Mouse (Mus musculus) forebrain, embryonic 14.5 days (tissue): ENCODE results near the gene Nt5dc3. TPM values are rescaled to one million over a fixed set of nuclear protein-coding genes. Genes with fewer than 3 reads are reported as not detected.

Source experiments
- ATAC-seq: fragments of 200-750 bp; cut with Nextera tagmentation; 2 replicates; pipeline ENCODE4 v1.8.0; 2017; ENCODE audit warnings: mild to moderate bottlenecking, moderate library complexity
- DNase-seq: peaks from one replicate; pipeline ENCODE4 v3.0.0-alpha.2; 2015; ENCODE audit warnings: low spot score
- H3K27ac ChIP-seq: fragments of 300-500 bp; sonication (generic); 2 replicates; pipeline ENCODE4 v1.5.1; 2014; ENCODE audit warnings: low read depth, mild to moderate bottlenecking, control low read depth, low read length, moderate library complexity
- H3K27me3 ChIP-seq: fragments of 300-500 bp; sonication (generic); replicated peaks from 2 replicates; pipeline ENCODE4 v1.6.1; 2014; ENCODE audit warnings: low read length, control low read depth, mixed read lengths; ENCODE audit not compliant: control insufficient read depth, insufficient read depth
- H3K36me3 ChIP-seq: fragments of 300-500 bp; sonication (generic); 2 replicates; pipeline ENCODE4 v1.6.1; 2014; ENCODE audit warnings: low read length, control low read depth; ENCODE audit not compliant: control insufficient read depth, insufficient read depth
- H3K4me1 ChIP-seq: fragments of 300-500 bp; sonication (generic); 2 replicates; pipeline ENCODE4 v1.6.1; 2014; ENCODE audit warnings: antibody characterized with exemption, low read length, control low read depth; ENCODE audit not compliant: control insufficient read depth, insufficient read depth
- H3K4me2 ChIP-seq: fragments of 300-500 bp; sonication (generic); 2 replicates; pipeline ENCODE4 v1.6.1; 2014; ENCODE audit warnings: mild to moderate bottlenecking, control low read depth, low read length
- H3K4me3 ChIP-seq: fragments of 300-500 bp; sonication (generic); 2 replicates; pipeline ENCODE4 v1.5.1; 2014; ENCODE audit warnings: low read depth, low read length, control low read depth
- H3K9ac ChIP-seq: fragments of 300-500 bp; sonication (generic); 2 replicates; pipeline ENCODE4 v1.6.1; 2014; ENCODE audit warnings: mild to moderate bottlenecking, low read length, control low read depth, moderate library complexity
- H3K9me3 ChIP-seq: fragments of 300-500 bp; sonication (generic); replicated peaks from 2 replicates; pipeline ENCODE4 v1.6.1; 2016; ENCODE audit warnings: low read length, control low read depth, mixed read lengths; ENCODE audit not compliant: control insufficient read depth
- WGBS: fragments of 180-500 bp; shearing (Covaris S2); extraction: QIAGEN DNeasy Blood & Tissue Kit; methylation state at CpG from one replicate; pipeline ENCODE4 v1.1.7; 2014; 5-methylcytosine and 5-hydroxymethylcytosine counted together
- polyA plus RNA-seq: library from polyadenylated mRNA; unstranded; fragments of >200 nt; fragmentation: Nextera tagmentation; extraction: Ambion mirVana; gene quantifications from 2 replicates; pipeline ENCODE4 v1.2.1, GENCODE M21; 2014

Nt5dc3 gene
- polyA plus RNA-seq, result 6.7 and 7.6 TPM in 2 replicates

DNA sequence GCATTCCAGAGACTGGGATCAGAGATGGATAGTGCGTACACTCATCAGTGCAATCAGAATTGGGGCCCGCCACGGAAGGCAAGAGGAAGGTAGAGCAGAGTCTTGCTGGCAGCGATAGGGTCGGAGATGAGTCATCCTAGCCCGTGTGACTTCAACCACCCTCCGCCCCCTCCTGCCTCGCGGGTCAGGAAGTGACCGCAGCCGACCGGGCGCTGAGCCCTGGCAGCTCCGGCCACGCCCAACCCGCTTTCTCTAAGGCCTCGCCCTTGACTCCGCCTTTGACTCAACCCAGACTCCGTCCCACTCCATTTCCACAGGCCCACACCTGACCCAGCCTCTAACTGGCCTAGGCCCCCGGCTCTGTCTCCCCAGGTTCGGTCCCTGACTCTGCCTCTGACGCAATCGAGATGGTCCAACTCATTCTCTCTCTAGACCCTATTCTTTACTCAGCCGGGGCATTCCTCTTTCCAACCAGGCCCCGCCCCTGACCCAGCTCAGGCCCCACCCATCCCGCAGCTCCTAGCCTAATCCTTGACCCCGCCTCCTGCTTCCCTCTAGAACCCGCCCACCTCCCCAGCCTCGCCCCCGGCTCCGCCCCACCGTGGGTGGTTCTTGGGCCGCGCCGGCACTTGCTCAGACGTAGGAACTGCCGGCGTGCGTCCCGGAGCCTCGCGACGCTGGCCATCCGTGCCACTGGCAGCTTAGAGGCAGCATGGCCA, at the start of gene Nt5dc3:
Gene Nt5dc3 (plus strand): TSS at position 608 of the 719 bp plus-strand sequence.
- ATAC-seq (peak; percentile 95), DNase-seq (peak; percentile 97)
- H3K4me3 ChIP-seq, result peak within 1 kb of the TSS; percentile 57
- H3K36me3 ChIP-seq, result no peaks in the 10 kb centered on the region
- under 1% methylated on average over 43 of the region's 44 CpGs for WGBS
- peak within 1 kb of the TSS; percentile 66 for H3K9ac ChIP-seq
- no peaks in the 10 kb centered on the region for H3K27me3 ChIP-seq
- no peak within 1 kb of the TSS for H3K27ac ChIP-seq
- peak within 1 kb of the TSS; percentile 95 for H3K4me2 ChIP-seq
- no peaks in the 10 kb centered on the region for H3K9me3 ChIP-seq
- H3K4me1 ChIP-seq, result peaks cover 20% of the 10 kb centered on the region

DNA sequence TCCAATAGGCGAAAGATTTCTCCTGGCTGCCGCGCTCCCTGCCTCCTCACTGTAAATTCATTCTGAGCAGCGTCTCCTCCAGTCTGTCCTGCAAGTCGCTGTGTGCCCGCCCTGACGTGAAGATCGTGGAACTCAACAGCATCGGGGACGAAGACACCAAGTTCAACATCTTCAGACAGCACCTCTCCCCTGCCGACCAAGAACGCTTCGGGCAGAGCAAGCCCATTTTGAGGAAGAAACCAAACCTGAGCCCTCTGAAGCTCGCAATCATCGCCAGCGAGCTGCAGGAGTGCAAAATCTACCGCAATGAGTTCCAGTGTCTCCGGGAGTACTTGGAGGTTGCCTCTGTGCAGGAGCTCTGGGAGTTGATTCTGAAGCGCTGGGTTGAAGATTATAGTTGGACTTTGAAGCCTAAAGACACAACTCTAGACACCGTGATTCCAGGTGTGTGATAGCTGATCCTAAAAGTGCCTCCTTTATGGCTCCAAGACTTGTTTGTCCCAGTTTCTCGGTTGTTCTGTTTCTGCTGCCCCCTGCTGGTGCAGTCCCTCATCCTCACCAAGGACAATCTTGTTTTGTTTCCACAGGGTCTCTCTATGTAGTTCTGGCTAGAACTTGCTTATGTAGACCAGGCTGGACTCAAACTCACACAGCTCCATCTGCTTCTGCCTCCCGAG, 47.8 kb upstream of the Nt5dc3 start:
- WGBS, result 10% methylated on average over 22 of the region's 22 CpGs
- Histone ChIP-seq H3K9me3 (no peaks in the 10 kb centered on the region), H3K27me3 (no peaks in the 10 kb centered on the region), H3K4me3 (peak overlapping the region; percentile 36), H3K27ac (no peak overlapping the region), H3K4me2 (peak overlapping the region; percentile 62), H3K9ac (peak overlapping the region; percentile 64), H3K4me1 (peaks cover 5% of the 10 kb centered on the region; the same call in 1 of the 2 replicates), H3K36me3 (no peaks in the 10 kb centered on the region)
- peak; percentile 89 for DNase-seq
- ATAC-seq, result peak; percentile 66; the same call in 1 of the 2 replicates

DNA sequence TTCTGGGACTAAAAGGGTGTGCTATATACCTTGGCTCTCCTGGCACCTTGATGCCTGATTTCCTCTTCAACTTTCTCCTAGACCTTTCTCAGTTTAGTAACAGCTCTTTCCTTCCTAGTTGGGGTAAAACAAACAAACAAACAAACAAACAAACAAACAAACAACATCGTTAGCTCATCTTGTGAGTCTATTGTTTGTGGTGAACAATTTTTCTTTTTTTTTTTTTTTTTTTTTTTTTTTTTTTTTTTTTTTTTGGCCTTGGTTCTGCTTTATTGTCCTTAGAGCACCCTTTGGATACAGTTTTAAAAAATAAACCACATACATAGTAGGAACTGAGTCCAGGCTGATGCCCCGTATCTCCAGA, 47.3 kb upstream of the Nt5dc3 start:
- Histone ChIP-seq H3K4me3 (no peak overlapping the region), H3K4me2 (no peak overlapping the region), H3K4me1 (peaks cover 5% of the 10 kb centered on the region; the same call in 1 of the 2 replicates), H3K27me3 (no peaks in the 10 kb centered on the region), H3K27ac (no peak overlapping the region), H3K9me3 (no peaks in the 10 kb centered on the region), H3K36me3 (no peaks in the 10 kb centered on the region), H3K9ac (no peak overlapping the region)
- no peak for DNase-seq
- WGBS, result 66% methylated on average over 2 of the region's 2 CpGs
- ATAC-seq, result no peak

DNA sequence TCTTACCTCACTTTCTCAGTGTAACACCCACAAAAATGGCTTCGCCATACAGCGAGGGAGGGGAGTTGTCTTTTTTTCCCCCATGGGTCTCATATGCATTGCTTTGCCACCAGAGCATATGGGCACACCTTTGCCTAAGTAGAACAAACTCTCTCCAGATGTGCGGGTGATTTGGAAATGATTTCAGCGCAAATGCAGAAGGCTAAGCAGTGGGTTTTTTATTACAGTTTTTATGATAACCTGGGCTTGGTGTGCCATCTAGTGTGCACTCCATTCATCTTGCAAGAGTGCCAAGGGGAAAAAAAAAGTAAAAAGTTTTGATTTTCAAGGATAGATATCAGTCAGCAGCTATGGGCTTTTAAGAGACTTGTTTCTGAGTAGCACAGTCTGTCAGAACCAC, 43.8 kb upstream of the Nt5dc3 start:
- 94% methylated on average over 4 of the region's 4 CpGs for WGBS
- no peaks in the 10 kb centered on the region for H3K9me3 ChIP-seq
- H3K9ac ChIP-seq, result no peak overlapping the region
- H3K27me3 ChIP-seq, result no peaks in the 10 kb centered on the region
- no peak overlapping the region for H3K27ac ChIP-seq
- H3K4me2 ChIP-seq, result no peak overlapping the region
- ATAC-seq (no peak), DNase-seq (peak; percentile 10)
- no peak overlapping the region for H3K4me3 ChIP-seq
- no peaks in the 10 kb centered on the region for H3K4me1 ChIP-seq
- no peaks in the 10 kb centered on the region for H3K36me3 ChIP-seq

DNA sequence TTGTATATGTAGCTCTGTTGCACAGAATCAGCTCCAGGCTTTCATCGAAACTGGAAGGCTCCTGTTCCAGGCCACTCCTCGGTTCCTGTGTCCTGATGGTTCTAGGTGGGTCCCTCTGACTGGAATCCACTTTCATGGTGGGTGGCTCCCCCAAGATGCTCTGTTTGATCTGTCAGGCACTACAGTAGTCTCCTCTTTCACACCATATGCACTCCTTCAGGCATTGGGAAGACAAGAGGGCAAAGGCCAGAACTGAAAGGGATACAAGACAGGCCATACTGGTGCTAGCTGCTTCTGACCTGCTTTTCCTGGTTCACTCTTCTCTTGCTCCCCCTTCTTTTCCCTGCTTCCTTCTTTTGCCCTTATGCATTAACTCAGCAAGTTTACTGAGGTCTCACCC, 35.9 kb upstream of the Nt5dc3 start:
- 91% methylated on average over 2 of the region's 2 CpGs for WGBS
- Histone ChIP-seq H3K4me3 (no peak overlapping the region), H3K9ac (no peak overlapping the region), H3K27me3 (no peaks in the 10 kb centered on the region), H3K4me2 (no peak overlapping the region), H3K36me3 (no peaks in the 10 kb centered on the region), H3K4me1 (no peaks in the 10 kb centered on the region), H3K9me3 (no peaks in the 10 kb centered on the region), H3K27ac (no peak overlapping the region)
- ATAC-seq, result no peak
- no peak for DNase-seq

DNA sequence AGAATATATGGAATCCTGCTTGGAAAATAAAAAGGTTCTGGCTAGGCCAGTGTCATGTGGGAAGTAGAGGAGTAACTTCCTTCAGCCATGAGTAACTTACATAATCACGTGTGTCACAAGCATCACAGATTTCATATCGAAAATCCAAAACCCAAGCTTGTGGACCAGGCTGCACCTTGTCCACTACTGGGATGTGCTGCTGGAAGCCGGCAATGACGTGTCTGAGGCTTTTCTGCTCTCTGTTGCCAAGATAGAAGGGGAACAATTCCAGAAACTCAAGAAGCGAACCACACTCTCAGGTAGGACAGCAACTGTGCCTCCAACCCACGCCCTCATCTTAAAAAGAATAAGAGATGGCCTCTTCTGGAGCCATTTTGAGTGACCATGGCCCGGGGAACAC, 34.5 kb upstream of the Nt5dc3 start:
- Histone ChIP-seq H3K27me3 (no peaks in the 10 kb centered on the region), H3K4me3 (no peak overlapping the region)
- 89% methylated on average over 7 of the region's 7 CpGs for WGBS

DNA sequence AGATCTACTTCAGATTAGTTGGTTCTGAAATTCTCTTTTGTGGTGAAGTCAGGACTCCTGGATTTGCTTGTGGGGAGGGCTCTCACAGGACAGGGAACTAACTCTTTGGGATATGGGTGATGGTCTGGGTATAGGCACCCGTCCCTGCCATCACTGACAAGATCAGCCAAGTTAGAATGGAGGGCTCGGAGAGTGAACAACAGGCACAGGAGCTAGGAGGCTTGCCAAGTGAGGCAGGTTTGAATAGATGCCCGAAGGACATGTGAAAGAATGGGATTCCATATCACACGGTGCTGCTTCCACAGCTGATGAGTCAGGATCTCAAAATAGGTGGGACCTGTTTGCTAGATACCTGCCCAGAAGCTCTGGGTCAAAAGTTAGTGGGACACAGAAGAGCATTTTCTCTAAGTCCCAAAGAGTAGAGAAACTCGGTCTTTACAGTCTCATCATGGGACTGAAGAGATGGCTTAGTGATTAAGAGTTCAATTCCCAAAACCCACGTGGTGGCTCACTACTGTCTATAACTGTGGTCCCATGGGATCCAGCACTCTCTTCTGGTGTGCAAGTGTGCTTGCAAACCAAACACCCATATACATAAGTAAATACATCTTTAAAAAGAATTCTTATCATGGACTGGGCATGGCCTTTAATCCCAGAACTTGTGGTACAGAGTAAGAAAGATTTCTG, 22.8 kb upstream of the Nt5dc3 start:
- 71% methylated on average over 6 of the region's 6 CpGs for WGBS
- Histone ChIP-seq H3K9ac (no peak overlapping the region), H3K4me2 (no peak overlapping the region), H3K27ac (no peak overlapping the region), H3K36me3 (no peaks in the 10 kb centered on the region), H3K4me3 (no peak overlapping the region), H3K27me3 (no peaks in the 10 kb centered on the region), H3K4me1 (no peaks in the 10 kb centered on the region), H3K9me3 (no peaks in the 10 kb centered on the region)
- ATAC-seq (no peak), DNase-seq (no peak)

More for the DNA sequence above, 34.5 kb upstream of the Nt5dc3 start:
- Histone ChIP-seq H3K4me2 (no peak overlapping the region), H3K27ac (no peak overlapping the region), H3K36me3 (no peaks in the 10 kb centered on the region), H3K9me3 (no peaks in the 10 kb centered on the region), H3K9ac (no peak overlapping the region), H3K4me1 (no peaks in the 10 kb centered on the region)
- ATAC-seq (no peak), DNase-seq (no peak)

DNA sequence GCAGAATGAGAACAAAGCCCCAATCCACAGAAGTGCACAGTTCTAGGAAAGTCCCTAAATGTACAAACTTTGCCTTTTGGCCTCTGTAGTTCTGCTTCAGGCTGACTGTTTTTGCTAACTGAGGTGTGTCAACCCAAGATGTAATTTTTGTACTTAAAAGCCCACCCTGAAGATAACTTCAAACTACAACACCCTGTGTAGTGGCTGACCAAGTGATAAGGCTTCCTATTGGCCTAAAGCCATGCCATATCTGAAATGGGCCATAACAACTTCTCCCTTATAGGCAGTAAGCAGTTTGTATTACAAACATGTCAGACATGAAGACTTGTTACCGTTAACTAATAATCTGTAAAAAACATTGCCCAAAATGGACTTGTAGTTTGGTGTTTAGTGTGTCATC, 21.1 kb upstream of the Nt5dc3 start:
- no peak overlapping the region for H3K4me2 ChIP-seq
- H3K36me3 ChIP-seq, result no peaks in the 10 kb centered on the region
- ATAC-seq (no peak), DNase-seq (no peak)
- no peak overlapping the region for H3K9ac ChIP-seq
- no peak overlapping the region for H3K4me3 ChIP-seq
- no peaks in the 10 kb centered on the region for H3K27me3 ChIP-seq
- H3K9me3 ChIP-seq, result no peaks in the 10 kb centered on the region
- H3K27ac ChIP-seq, result no peak overlapping the region
- 93% methylated on average over 1 of the region's 1 CpGs for WGBS
- no peaks in the 10 kb centered on the region for H3K4me1 ChIP-seq

DNA sequence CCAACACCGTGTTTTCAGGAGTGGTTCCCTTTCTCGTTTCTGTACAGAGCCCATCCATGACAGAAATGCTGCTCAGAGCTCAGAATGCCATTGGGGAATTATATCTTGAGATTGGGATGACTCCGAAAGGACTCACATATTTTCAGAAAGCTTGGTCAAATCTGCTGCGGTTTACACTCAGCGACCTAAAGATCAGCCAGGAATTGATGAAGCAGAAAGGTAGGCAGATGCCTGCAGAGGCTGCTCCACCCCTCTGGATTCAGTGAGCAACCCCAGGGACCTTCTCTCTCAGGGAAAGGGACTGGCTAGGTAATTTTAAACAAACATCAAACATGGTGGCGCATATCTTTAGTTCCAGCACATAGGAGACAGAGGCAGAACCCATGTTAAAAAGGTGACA, 20.6 kb upstream of the Nt5dc3 start:
- no peaks in the 10 kb centered on the region for H3K36me3 ChIP-seq
- no peaks in the 10 kb centered on the region for H3K27me3 ChIP-seq
- 93% methylated on average over 6 of the region's 6 CpGs for WGBS
- ATAC-seq, result no peak
- H3K9me3 ChIP-seq, result no peaks in the 10 kb centered on the region
- H3K4me3 ChIP-seq, result no peak overlapping the region
- DNase-seq, result no peak
- no peak overlapping the region for H3K4me2 ChIP-seq
- H3K9ac ChIP-seq, result no peak overlapping the region
- H3K27ac ChIP-seq, result no peak overlapping the region
- no peaks in the 10 kb centered on the region for H3K4me1 ChIP-seq
